Mouse (Mus musculus): ENCODE results near the gene Prdx5. TPM values are rescaled to one million over a fixed set of nuclear protein-coding genes. Genes with fewer than 3 reads are reported as not detected.

The Prdx5 gene
- polyA plus RNA-seq, 1 experiment from 2014 or later: 912 TPM

DNA sequence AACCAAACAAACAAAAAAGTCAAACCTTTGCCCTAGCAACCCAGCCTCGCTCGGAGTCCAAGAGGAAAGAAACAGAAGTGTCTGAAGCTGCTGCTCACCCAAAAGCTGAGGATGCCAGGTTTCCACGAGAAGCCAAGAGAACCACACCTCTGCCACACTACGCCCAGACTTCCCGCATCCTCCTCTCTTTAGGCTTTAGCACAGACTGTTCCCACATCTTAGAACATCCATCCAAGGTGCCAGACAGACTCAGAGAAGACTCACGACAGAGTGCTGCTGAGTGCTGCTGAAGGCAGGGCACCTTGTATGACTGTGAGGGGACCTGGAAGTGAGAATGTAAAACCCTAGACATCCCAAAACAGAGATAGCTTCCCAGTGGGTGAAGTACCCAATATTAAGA is 34.1 kb downstream of the Prdx5 start:
- H3K9ac ChIP-seq (ENCODE audit: low read depth, low read length): no peak overlapping the region
- no peak for ATAC-seq
- TF ChIP-seq CTCF (IDR thresholded peaks at IDR 0.05; ENCODE audit: low read depth): no peak

GRCm38 (mm10) chr19:6874257-6874656 is 35.6 kb downstream of the Prdx5 start:
- no peak overlapping the region for H3K4me2 ChIP-seq (replicated peaks; ENCODE audit: low read depth)
- H3K4me3 ChIP-seq (ENCODE audit: low read depth, low read length): no peak overlapping the region
- no peak overlapping the region for H3K9ac ChIP-seq (ENCODE audit: low read depth, low read length)
- H3K27me3 ChIP-seq (replicated peaks; ENCODE audit: control insufficient read depth, insufficient read depth, low read length): no peaks in the 10 kb centered on the region
- ATAC-seq: peak; percentile 84
- peak; percentile 16; the same call in 1 of the 2 replicates for TF ChIP-seq CTCF (IDR thresholded peaks at IDR 0.05; ENCODE audit: low read depth)
- H3K27ac ChIP-seq (ENCODE audit: low read depth, low read length): no peak overlapping the region
- no peaks in the 10 kb centered on the region for H3K4me1 ChIP-seq (replicated peaks; ENCODE audit: control insufficient read depth, insufficient read depth, low read length)
- 33% methylated on average over 1 of the region's 1 CpGs for WGBS
- H3K36me3 ChIP-seq (ENCODE audit: control insufficient read depth, insufficient read depth): no peaks in the 10 kb centered on the region
- H3K9me3 ChIP-seq (ENCODE audit: control insufficient read depth): no peaks in the 10 kb centered on the region

More for the DNA sequence above, 34.1 kb downstream of the Prdx5 start:
- no peaks in the 10 kb centered on the region for H3K9me3 ChIP-seq (ENCODE audit: control insufficient read depth)
- no peak overlapping the region for H3K27ac ChIP-seq (ENCODE audit: low read depth, low read length)
- WGBS: 83% methylated on average over 6 of the region's 6 CpGs
- H3K4me3 ChIP-seq (ENCODE audit: low read depth, low read length): no peak overlapping the region
- H3K4me2 ChIP-seq (replicated peaks; ENCODE audit: low read depth): no peak overlapping the region
- no peaks in the 10 kb centered on the region for H3K36me3 ChIP-seq (ENCODE audit: control insufficient read depth, insufficient read depth)
- no peaks in the 10 kb centered on the region for H3K4me1 ChIP-seq (replicated peaks; ENCODE audit: control insufficient read depth, insufficient read depth, low read length)
- H3K27me3 ChIP-seq (replicated peaks; ENCODE audit: control insufficient read depth, insufficient read depth, low read length): no peaks in the 10 kb centered on the region

DNA sequence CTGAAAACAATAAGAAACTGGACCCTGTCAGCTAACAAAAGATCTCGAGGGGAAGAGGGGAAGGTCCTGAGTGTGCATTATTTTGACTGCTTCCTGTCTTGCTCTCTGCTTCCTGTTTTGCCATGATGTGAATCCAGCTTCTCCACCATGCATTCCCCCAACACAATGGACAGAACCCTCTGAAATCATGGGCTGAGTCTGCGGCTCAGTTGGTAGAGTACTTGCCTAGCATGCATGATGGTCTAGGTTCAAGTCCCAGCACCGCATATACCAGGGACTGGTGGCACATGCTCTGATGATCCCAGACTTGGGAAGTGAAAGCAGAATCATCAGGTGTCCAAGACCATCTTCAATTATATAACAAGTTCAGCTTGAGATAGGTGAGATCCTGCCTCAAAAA is 37.2 kb downstream of the Prdx5 start:
- H3K27ac ChIP-seq (ENCODE audit: low read depth, low read length): no peak overlapping the region
- no peak for ATAC-seq

DNA sequence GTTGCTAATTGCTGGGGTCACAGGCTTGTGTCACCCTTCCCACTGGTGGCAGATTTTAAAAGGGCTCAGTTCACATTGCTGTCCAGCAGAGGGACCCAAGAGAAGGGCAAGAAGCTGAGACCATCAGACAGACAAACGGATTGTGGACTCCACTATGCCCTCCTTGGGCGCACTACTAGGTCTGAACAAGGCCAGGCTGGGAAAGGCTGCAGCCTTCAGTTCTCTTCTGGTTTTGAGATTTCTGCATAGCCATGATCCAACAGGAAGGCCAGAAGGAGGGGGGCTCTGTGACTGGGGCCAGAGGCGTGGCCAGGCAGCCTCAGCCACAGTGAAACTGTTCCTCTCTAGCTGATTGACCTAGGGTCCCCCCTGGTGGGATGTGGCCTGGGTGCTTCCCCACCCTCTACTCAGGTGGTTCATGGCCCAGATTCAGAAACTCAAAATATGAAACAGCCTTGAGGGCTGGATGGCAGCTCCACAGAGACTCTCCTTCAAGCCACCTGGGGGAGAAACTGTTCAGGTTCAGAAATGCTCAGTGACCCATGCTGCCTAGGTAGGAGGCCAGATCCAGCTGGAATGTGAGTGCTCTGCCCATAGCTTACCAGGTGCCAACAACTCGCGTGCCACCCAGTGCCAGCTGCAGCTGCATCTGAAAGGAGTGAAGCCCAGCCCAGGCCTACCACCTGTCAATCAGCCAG is 38.2 kb downstream of the Prdx5 start:
- H3K9ac ChIP-seq (ENCODE audit: low read depth, low read length): no peak overlapping the region
- no peaks in the 10 kb centered on the region for H3K36me3 ChIP-seq (ENCODE audit: control insufficient read depth, insufficient read depth)
- no peak; the same call in 1 of the 2 replicates for ATAC-seq
- 65% methylated on average over 5 of the region's 5 CpGs for WGBS
- H3K27ac ChIP-seq (ENCODE audit: low read depth, low read length): no peak overlapping the region
- H3K27me3 ChIP-seq (replicated peaks; ENCODE audit: control insufficient read depth, insufficient read depth, low read length): no peaks in the 10 kb centered on the region
- TF ChIP-seq CTCF (IDR thresholded peaks at IDR 0.05; ENCODE audit: low read depth): peak; percentile 81
- no peak overlapping the region for H3K4me3 ChIP-seq (ENCODE audit: low read depth, low read length)
- H3K4me2 ChIP-seq (replicated peaks; ENCODE audit: low read depth): no peak overlapping the region
- H3K9me3 ChIP-seq (ENCODE audit: control insufficient read depth): no peaks in the 10 kb centered on the region
- no peaks in the 10 kb centered on the region for H3K4me1 ChIP-seq (replicated peaks; ENCODE audit: control insufficient read depth, insufficient read depth, low read length)

More for the DNA sequence above, 37.2 kb downstream of the Prdx5 start:
- no peak overlapping the region for H3K4me3 ChIP-seq (ENCODE audit: low read depth, low read length)
- WGBS: 81% methylated on average over 3 of the region's 3 CpGs
- no peaks in the 10 kb centered on the region for H3K27me3 ChIP-seq (replicated peaks; ENCODE audit: control insufficient read depth, insufficient read depth, low read length)
- H3K4me1 ChIP-seq (replicated peaks; ENCODE audit: control insufficient read depth, insufficient read depth, low read length): no peaks in the 10 kb centered on the region
- no peak for TF ChIP-seq CTCF (IDR thresholded peaks at IDR 0.05; ENCODE audit: low read depth)
- no peaks in the 10 kb centered on the region for H3K9me3 ChIP-seq (ENCODE audit: control insufficient read depth)
- H3K4me2 ChIP-seq (replicated peaks; ENCODE audit: low read depth): no peak overlapping the region
- no peaks in the 10 kb centered on the region for H3K36me3 ChIP-seq (ENCODE audit: control insufficient read depth, insufficient read depth)
- H3K9ac ChIP-seq (ENCODE audit: low read depth, low read length): no peak overlapping the region

- Histone ChIP-seq H3K4me1 (replicated peaks; ENCODE audit: control insufficient read depth, insufficient read depth, low read length) (no peaks in the 10 kb centered on the region), H3K9ac (ENCODE audit: low read depth, low read length) (no peak overlapping the region), H3K27ac (ENCODE audit: low read depth, low read length) (peak overlapping the region; percentile 78), H3K4me3 (ENCODE audit: low read depth, low read length) (peak overlapping the region; percentile 12; the same call in 1 of the 2 replicates), H3K27me3 (replicated peaks; ENCODE audit: control insufficient read depth, insufficient read depth, low read length) (no peaks in the 10 kb centered on the region), H3K36me3 (ENCODE audit: control insufficient read depth, insufficient read depth) (no peaks in the 10 kb centered on the region), H3K4me2 (replicated peaks; ENCODE audit: low read depth) (peak overlapping the region; percentile 60), H3K9me3 (ENCODE audit: control insufficient read depth) (no peaks in the 10 kb centered on the region)
- WGBS: 0% methylated on average over 5 of the region's 5 CpGs
- ATAC-seq: peak; percentile 42
- no peak for TF ChIP-seq CTCF (IDR thresholded peaks at IDR 0.05; ENCODE audit: low read depth)
These were observed 40.6 kb downstream of the Prdx5 start for GRCm38 (mm10) chr19:6869355-6869754.

GRCm38 (mm10) chr19:6861451-6861850 is 48.5 kb downstream of the Prdx5 start:
- Histone ChIP-seq H3K36me3 (ENCODE audit: control insufficient read depth, insufficient read depth) (no peaks in the 10 kb centered on the region), H3K9me3 (ENCODE audit: control insufficient read depth) (no peaks in the 10 kb centered on the region), H3K4me2 (replicated peaks; ENCODE audit: low read depth) (no peak overlapping the region), H3K27me3 (replicated peaks; ENCODE audit: control insufficient read depth, insufficient read depth, low read length) (no peaks in the 10 kb centered on the region), H3K9ac (ENCODE audit: low read depth, low read length) (no peak overlapping the region), H3K27ac (ENCODE audit: low read depth, low read length) (no peak overlapping the region), H3K4me3 (ENCODE audit: low read depth, low read length) (no peak overlapping the region), H3K4me1 (replicated peaks; ENCODE audit: control insufficient read depth, insufficient read depth, low read length) (no peaks in the 10 kb centered on the region; the same call in 1 of the 2 replicates)
- no peak for ATAC-seq
- TF ChIP-seq CTCF (IDR thresholded peaks at IDR 0.05; ENCODE audit: low read depth): no peak
- 89% methylated on average over 4 of the region's 4 CpGs for WGBS

All from intestine, postnatal 0 days (tissue).